Mouse (Mus musculus) stomach, postnatal 0 days (tissue): ENCODE measurements around the gene Tnfrsf9.

Source experiments
- CTCF ChIP-seq: IDR thresholded peaks from 2 replicates; pipeline ENCODE4 v1.5.1; 2016; ENCODE audit warnings: antibody characterized with exemption, low read depth, mild to moderate bottlenecking, moderate library complexity
- EP300 ChIP-seq: optimal IDR thresholded peaks from 2 replicates; pipeline ENCODE3; 2016; ENCODE audit warnings: antibody characterized with exemption

- TF ChIP-seq CTCF (no peak), EP300 (no peak)
These were observed 60.8 kb downstream of the Tnfrsf9 start for GRCm38 (mm10) chr4:150975145-150975544.
